Mouse (Mus musculus) forebrain, embryonic 13.5 days (tissue): ENCODE data around the gene Tsg101. TPM values are rescaled to one million over a fixed set of nuclear protein-coding genes. Genes with fewer than 3 reads are reported as not detected.

Experiments used
- ATAC-seq: fragments of 200-750 bp; cut with Nextera tagmentation; 2 replicates; pipeline ENCODE4 v1.8.0; 2017
- H3K27ac ChIP-seq: fragments of 300-500 bp; sonication (generic); 2 replicates; pipeline ENCODE4 v1.5.1; 2015; ENCODE audit warnings: inconsistent platforms, mild to moderate bottlenecking, moderate library complexity
- H3K27me3 ChIP-seq: fragments of 300-500 bp; sonication (generic); 2 replicates; pipeline ENCODE4 v1.6.1; 2015; ENCODE audit warnings: mild to moderate bottlenecking, inconsistent platforms
- H3K36me3 ChIP-seq: fragments of 300-500 bp; sonication (generic); 2 replicates; pipeline ENCODE4 v1.6.1; 2015; ENCODE audit warnings: mild to moderate bottlenecking, inconsistent platforms; ENCODE audit not compliant: poor library complexity, severe bottlenecking
- H3K4me1 ChIP-seq: fragments of 300-500 bp; sonication (generic); 2 replicates; pipeline ENCODE4 v1.6.1; 2015; ENCODE audit warnings: inconsistent platforms
- H3K4me2 ChIP-seq: fragments of 300-500 bp; sonication (generic); 2 replicates; pipeline ENCODE4 v1.6.1; 2015; ENCODE audit warnings: inconsistent platforms, mild to moderate bottlenecking, moderate library complexity
- H3K4me3 ChIP-seq: fragments of 300-500 bp; sonication (generic); 2 replicates; pipeline ENCODE4 v1.5.1; 2015; ENCODE audit warnings: mild to moderate bottlenecking, inconsistent platforms
- H3K9ac ChIP-seq: fragments of 300-500 bp; sonication (generic); 2 replicates; pipeline ENCODE4 v1.6.1; 2015; ENCODE audit warnings: mild to moderate bottlenecking, inconsistent platforms
- H3K9me3 ChIP-seq: fragments of 300-500 bp; sonication (generic); replicated peaks from 2 replicates; pipeline ENCODE4 v1.6.1; 2016; ENCODE audit warnings: inconsistent platforms
- WGBS: fragments of 180-500 bp; shearing (Covaris S2); methylation state at CpG from one replicate; pipeline ENCODE4 v1.1.7; 2015; 5-methylcytosine and 5-hydroxymethylcytosine counted together
- polyA plus RNA-seq: library from polyadenylated mRNA; unstranded; fragments of >200 nt; fragmentation: Nextera tagmentation; extraction: Ambion mirVana; gene quantifications from 2 replicates; pipeline ENCODE4 v1.2.1, GENCODE M21; 2015

Tsg101 gene
- polyA plus RNA-seq, 1 experiment from 2014 or later = 408 TPM

DNA sequence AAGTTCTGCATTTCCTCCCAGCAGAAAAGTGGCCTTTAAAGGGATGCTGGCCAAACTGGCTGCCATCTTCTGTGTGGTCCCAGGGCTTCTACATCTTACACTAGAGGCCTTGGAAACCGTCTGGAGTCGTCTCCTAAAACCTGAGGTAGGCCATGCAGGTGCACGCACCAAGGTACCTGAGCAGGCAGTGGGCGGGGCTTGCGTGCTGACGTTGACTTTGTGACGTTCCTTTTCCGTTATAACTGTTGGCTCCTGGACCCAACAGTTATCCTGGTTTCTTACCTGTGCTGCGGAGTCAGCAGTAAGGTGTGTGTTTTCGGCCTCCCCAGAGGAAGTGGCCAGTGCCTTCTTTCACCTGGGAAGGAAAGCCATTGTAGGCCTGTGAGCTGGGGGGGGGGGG, 58.8 kb downstream of the Tsg101 start, which contains the start of gene Ldhc:
Ldhc (plus strand) TSS at position 208 of the 400 bp plus-strand sequence.
- Histone ChIP-seq H3K9me3 (no peaks in the 10 kb centered on the region), H3K4me3 (no peak within 1 kb of the TSS), H3K27ac (no peak within 1 kb of the TSS), H3K4me1 (no peaks in the 10 kb centered on the region), H3K9ac (no peak within 1 kb of the TSS), H3K36me3 (peaks cover 6% of the 10 kb centered on the region), H3K4me2 (no peak within 1 kb of the TSS), H3K27me3 (no peaks in the 10 kb centered on the region)
- WGBS = 35% methylated on average over 10 of the region's 10 CpGs
- no peak for ATAC-seq

DNA sequence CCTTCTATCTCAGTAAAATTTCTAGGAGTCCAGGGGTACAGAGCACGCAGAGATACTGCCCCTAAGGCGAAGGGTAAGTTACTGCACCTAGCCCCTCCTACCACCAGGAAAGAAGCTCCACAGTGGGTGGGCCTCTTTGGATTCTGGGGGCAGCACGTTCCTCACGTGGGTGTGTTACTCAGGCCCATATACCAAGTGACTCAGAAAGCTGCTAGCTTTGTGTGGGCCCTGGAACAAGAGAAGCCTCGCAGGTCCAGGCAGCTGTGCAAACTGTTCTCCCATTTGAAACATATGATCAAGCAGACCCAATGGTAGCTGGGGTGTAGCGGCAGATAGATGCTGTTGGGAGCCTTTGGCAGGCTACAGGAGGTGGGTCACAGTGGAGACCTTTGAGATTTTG, 60.7 kb downstream of the Tsg101 start:
- Histone ChIP-seq H3K36me3 (peaks cover 26% of the 10 kb centered on the region), H3K4me2 (no peak overlapping the region), H3K9ac (no peak overlapping the region), H3K9me3 (no peaks in the 10 kb centered on the region), H3K4me3 (no peak overlapping the region), H3K27ac (no peak overlapping the region), H3K4me1 (no peaks in the 10 kb centered on the region), H3K27me3 (no peaks in the 10 kb centered on the region)
- WGBS = 60% methylated on average over 6 of the region's 6 CpGs
- no peak for ATAC-seq

DNA sequence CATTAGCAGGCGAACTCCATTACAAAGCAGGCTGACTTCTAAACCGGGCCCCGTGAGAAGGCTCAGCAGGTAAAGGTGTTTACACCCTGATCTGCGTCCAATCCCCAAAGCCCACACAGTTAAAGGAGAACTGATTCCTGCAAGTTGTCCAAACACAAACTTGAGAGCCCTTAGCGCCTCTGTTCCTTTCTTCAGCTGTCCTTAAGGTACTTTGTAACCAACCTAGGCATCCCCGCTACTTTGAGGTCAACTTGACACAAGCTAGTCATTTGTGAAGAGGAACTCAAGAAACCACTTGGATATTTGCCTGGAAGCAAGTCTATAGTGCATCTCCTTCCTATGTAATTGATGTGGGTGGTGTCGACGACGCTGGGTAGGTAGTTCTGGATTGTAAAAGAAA, 62.3 kb downstream of the Tsg101 start:
- Histone ChIP-seq H3K27ac (no peak overlapping the region), H3K27me3 (no peaks in the 10 kb centered on the region), H3K4me2 (no peak overlapping the region), H3K4me1 (no peaks in the 10 kb centered on the region), H3K36me3 (peaks cover 42% of the 10 kb centered on the region), H3K9me3 (no peaks in the 10 kb centered on the region), H3K9ac (no peak overlapping the region), H3K4me3 (no peak overlapping the region)
- ATAC-seq = no peak
- WGBS = 80% methylated on average over 9 of the region's 9 CpGs

DNA sequence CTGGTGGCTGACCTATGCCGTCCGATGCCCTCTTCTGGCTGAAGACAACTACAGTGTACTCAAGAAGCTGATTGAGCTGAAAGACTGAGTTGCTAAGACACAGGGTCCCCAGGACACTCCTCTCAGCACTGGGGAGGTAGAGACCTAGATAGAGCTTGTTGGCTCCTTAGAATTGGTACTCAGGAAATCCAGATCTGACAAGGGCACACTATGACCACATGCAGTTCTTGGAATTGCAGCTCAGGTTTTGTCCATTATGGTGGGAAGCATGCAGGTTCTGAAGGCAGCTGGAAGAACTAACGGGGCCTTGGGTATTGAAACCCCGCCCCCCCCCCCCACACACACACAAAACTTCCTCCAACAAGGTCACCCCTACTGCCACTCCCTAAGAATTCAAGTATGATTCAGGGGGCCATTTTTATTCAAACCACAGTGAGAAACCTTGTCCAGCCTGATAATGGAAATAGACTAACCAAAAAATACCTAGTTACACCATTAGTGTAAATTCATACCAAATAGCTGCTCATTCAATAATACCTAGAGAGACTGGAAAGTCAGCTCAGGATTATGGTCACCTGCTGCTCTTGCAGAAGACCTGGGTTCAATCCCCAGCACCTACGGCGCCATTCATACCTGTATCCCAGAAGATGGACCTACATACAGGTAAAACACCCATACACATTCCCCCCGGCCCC, 63.8 kb downstream of the Tsg101 start:
- 72% methylated on average over 7 of the region's 7 CpGs for WGBS

DNA sequence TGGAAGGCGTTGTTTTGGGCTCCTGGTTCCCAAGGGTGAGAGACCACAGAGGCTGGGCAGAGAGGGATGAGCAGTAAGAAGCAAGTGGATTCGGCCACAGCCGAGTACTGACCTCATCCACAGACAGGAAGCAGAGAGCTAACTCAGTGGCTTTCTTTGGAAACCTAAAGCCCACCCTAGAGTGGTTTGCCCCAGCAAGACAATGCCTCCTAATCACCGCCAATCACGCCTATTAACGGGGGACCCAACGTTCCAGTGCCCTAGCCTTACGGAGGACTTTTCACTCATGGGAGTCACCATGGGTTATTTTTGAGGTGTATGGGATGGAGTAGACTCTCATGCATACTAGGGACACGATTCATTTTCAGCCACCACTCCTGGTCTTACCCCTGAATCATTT, 66.4 kb downstream of the Tsg101 start:
- no peaks in the 10 kb centered on the region for H3K9me3 ChIP-seq
- no peak overlapping the region for H3K9ac ChIP-seq
- ATAC-seq = no peak
- H3K36me3 ChIP-seq = peaks cover 81% of the 10 kb centered on the region
- H3K4me1 ChIP-seq = no peaks in the 10 kb centered on the region
- no peak overlapping the region for H3K4me2 ChIP-seq
- no peak overlapping the region for H3K4me3 ChIP-seq
- H3K27ac ChIP-seq = no peak overlapping the region
- 92% methylated on average over 9 of the region's 9 CpGs for WGBS
- no peaks in the 10 kb centered on the region for H3K27me3 ChIP-seq

More for the DNA sequence above, 63.8 kb downstream of the Tsg101 start:
- no peak overlapping the region for H3K9ac ChIP-seq
- no peaks in the 10 kb centered on the region for H3K9me3 ChIP-seq
- H3K4me3 ChIP-seq = no peak overlapping the region
- ATAC-seq = no peak
- no peaks in the 10 kb centered on the region for H3K27me3 ChIP-seq
- no peaks in the 10 kb centered on the region for H3K4me1 ChIP-seq
- no peak overlapping the region for H3K4me2 ChIP-seq
- no peak overlapping the region for H3K27ac ChIP-seq
- peaks cover 56% of the 10 kb centered on the region for H3K36me3 ChIP-seq

DNA sequence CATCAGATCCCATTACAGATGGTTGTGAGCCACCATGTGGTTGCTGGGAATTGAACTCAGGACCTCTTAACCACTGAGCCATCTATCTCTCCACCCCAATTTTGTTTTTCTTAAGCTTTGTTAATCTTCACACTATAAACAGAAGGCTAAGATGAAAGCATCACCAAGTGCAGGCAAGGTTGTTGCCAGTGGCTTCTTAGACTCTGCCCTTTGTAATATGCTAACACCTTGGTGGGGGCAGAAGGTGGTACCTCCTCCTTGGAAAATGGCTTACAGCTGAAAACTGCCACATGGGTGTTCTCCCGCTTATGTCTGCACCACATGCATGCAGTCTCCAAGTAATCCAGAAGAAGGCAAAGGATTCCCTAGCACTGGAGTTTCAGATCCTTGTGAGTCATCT, 67.1 kb downstream of the Tsg101 start:
- H3K36me3 ChIP-seq = peaks cover 82% of the 10 kb centered on the region

DNA sequence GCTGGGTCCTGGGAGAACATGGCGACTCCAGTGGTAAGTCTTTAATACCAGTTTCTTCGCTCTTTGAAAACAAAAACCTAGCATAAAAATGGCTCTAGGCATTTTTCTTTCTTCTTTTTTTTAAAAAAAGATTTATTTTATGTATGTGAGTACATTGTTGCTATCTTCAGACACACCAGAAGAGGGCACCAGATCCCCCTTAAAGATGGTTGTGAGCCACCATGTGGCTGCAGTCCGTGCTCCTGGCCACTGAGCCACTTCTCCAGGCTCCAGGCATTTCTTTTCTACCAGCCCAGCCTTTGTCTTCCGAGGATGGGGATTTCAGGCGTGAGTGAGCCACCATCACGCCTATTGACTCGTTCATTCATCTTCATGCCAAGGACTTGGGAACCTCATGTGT, 68.7 kb downstream of the Tsg101 start:
- no peak overlapping the region for H3K9ac ChIP-seq
- peaks cover 79% of the 10 kb centered on the region for H3K36me3 ChIP-seq
- peaks cover 12% of the 10 kb centered on the region for H3K4me1 ChIP-seq
- H3K4me2 ChIP-seq = no peak overlapping the region
- no peak for ATAC-seq
- no peak overlapping the region for H3K27ac ChIP-seq
- no peaks in the 10 kb centered on the region for H3K27me3 ChIP-seq
- WGBS = 60% methylated on average over 7 of the region's 7 CpGs
- no peak overlapping the region for H3K4me3 ChIP-seq
- no peaks in the 10 kb centered on the region for H3K9me3 ChIP-seq

More for the DNA sequence above, 67.1 kb downstream of the Tsg101 start:
- WGBS = 96% methylated on average over 1 of the region's 1 CpGs
- H3K9me3 ChIP-seq = no peaks in the 10 kb centered on the region
- H3K27me3 ChIP-seq = no peaks in the 10 kb centered on the region
- H3K27ac ChIP-seq = no peak overlapping the region
- H3K9ac ChIP-seq = no peak overlapping the region
- H3K4me1 ChIP-seq = 0 out of 2 replicates have a peak, but pooled peaks cover 1% of the 10 kb centered on the region
- H3K4me2 ChIP-seq = no peak overlapping the region
- ATAC-seq = no peak
- H3K4me3 ChIP-seq = no peak overlapping the region

DNA sequence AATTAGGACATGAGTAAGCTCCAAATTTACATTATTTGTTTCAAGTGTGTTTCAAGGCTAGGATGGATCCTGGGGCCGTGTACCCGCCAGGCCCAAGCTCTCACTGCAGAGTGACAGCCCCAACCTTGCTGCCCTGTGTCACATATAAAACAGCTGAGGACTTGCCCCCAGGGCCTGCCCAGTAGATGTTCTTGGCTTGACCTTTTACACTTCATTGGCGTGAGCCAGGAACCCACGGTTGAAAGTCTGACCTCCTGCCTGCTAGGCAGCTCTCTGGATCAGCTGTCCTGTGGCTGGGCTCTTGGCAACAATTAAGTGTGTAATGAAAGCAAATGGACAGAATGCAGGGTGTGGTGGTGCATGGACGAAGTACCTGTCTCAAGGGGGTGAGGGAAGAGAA, 70.5 kb downstream of the Tsg101 start:
- H3K9ac ChIP-seq = no peak overlapping the region
- H3K4me1 ChIP-seq = peaks cover 19% of the 10 kb centered on the region
- H3K4me2 ChIP-seq = no peak overlapping the region
- WGBS = 80% methylated on average over 5 of the region's 5 CpGs
- no peaks in the 10 kb centered on the region for H3K9me3 ChIP-seq
- peaks cover 61% of the 10 kb centered on the region for H3K36me3 ChIP-seq
- no peak for ATAC-seq
- no peak overlapping the region for H3K4me3 ChIP-seq
- H3K27me3 ChIP-seq = no peaks in the 10 kb centered on the region
- H3K27ac ChIP-seq = no peak overlapping the region

DNA sequence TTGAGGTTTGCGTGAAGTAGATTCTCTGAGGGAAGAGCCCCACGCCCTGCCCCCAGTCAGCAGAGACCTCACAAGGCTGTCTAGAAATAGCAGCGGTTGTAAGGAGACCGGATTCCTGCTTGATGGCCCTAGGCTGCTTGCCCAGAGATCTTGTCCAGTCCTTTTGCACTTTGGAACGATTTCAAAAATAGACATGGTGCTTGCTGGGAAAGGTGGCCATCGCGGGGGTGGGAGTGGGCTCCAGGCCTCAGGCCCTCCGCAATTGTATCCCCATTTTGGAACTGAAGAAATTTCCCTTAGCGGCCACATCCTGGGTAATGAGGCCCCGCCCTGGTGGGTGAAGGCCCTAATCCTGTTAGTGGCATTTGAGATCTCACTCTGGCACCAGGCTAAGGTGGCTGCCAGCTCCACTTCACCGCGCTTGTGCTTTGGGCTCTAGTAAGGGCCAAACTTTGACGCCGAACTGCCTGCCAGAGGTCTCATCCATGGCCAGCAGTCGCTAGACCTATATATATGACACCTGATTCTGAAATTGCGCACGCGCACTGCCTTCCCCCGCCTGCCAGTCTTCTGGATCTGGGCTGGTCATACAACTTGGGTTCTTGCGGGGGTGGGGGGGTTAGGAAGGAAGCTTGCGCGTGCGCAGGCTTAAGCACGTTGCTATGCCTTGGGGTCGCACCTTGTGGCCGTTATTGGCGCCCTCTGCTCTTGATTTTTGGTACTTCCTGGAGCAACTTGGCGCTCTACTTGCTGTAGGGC, 73.1 kb downstream of the Tsg101 start:
- peaks cover 19% of the 10 kb centered on the region for H3K4me1 ChIP-seq
- 0 out of 2 replicates have a peak, but pooled peaks cover 3% of the 10 kb centered on the region for H3K27me3 ChIP-seq
- WGBS = 2% methylated on average over 28 of the region's 28 CpGs
- ATAC-seq = peak; percentile 65
- peak overlapping the region; percentile 78 for H3K4me3 ChIP-seq
- H3K36me3 ChIP-seq = peaks cover 35% of the 10 kb centered on the region
- H3K4me2 ChIP-seq = peak overlapping the region; percentile 93
- H3K27ac ChIP-seq = peak overlapping the region; percentile 80
- H3K9ac ChIP-seq = peak overlapping the region; percentile 93
- no peaks in the 10 kb centered on the region for H3K9me3 ChIP-seq

DNA sequence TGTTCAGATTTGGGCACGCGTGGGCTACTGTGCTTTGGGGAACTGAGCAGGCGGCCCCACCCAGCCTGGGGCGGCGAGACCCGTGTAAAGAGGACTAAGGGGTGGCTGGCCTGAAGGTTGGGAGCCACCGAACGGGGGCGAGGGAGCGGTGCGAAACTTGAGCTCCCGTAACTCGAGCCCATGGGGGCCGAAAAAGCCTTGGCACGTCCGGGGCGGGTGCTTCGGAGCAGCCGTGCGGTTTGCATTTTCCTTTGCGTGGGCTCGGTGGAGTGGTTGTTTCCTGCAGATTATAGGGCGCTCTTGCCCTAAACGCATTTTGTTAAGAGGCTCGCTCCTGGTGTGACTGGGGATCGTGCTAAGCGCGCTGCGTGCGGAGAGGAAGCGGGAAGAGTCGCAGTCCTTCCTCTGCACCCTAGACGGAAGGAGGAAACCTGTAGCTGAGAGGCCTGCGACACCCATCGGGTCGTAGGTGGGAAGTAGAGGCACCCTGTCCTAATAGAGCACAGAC, 73.7 kb downstream of the Tsg101 start:
- Histone ChIP-seq H3K9me3 (no peaks in the 10 kb centered on the region), H3K36me3 (peaks cover 29% of the 10 kb centered on the region), H3K27ac (peak overlapping the region; percentile 80), H3K4me1 (peaks cover 19% of the 10 kb centered on the region), H3K4me2 (peak overlapping the region; percentile 93), H3K27me3 (0 out of 2 replicates have a peak, but pooled peaks cover 3% of the 10 kb centered on the region), H3K4me3 (peak overlapping the region; percentile 78), H3K9ac (peak overlapping the region; percentile 93)
- 0 out of 2 replicates have a peak, but pooled peaks have one; percentile 19 for ATAC-seq
- under 1% methylated on average over 36 of the region's 36 CpGs for WGBS

DNA sequence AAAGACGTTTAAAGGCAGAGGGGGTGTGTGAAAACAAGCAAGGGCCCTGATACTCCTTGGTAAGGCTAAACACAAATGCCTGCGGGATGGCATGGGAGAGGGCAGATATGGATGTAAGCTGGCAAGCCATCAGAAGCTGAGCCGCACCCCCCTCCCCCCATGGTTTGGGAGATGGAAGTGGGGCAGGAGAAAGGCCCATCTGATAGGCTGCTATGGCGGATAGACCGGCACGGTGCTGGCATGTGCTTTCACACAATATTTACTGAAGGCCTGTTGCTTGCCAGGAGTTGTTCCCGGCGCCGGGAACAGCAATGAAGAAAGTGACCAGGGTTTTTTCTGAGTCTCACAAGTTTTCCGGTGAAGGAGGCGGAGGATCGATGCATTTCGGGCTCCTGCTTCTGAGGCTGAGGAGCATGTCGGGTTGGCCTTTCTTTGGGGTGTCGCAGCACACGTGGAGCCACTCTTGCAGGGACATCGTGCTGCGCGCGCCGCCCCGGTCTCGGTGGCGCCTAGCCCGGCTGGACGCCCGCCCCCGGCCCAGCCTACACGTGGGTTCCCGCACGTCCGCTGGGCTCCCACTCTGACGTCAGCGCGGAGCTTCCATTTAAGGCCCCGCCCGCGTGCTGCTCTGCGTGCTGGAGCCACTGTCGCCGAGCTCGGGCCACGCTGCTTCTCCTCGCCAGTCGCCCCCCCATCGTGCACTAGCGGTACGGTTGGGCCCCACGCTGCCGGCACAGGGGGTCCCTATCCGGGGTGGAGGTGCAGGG, 74.4 kb downstream of the Tsg101 start:
- Histone ChIP-seq H3K4me3 (peak overlapping the region; percentile 78), H3K36me3 (peaks cover 24% of the 10 kb centered on the region), H3K27ac (peak overlapping the region; percentile 80), H3K9ac (peak overlapping the region; percentile 93), H3K4me1 (peaks cover 19% of the 10 kb centered on the region), H3K9me3 (no peaks in the 10 kb centered on the region), H3K27me3 (peaks cover 8% of the 10 kb centered on the region; the same call in 1 of the 2 replicates), H3K4me2 (peak overlapping the region; percentile 93)
- peak; percentile 88 for ATAC-seq
- under 1% methylated on average over 51 of the region's 51 CpGs for WGBS
